Mouse (Mus musculus) heart, postnatal 0 days (tissue): ENCODE measurements around the gene 1110059E24Rik.

Experiments used
- CTCF ChIP-seq: IDR thresholded peaks from 2 replicates; pipeline ENCODE4 v1.5.1; 2016; ENCODE audit warnings: antibody characterized with exemption, control low read depth, low read depth
- EP300 ChIP-seq: IDR thresholded peaks from 2 replicates; pipeline ENCODE4 v1.6.1; 2016; ENCODE audit warnings: antibody characterized with exemption, low read depth

DNA sequence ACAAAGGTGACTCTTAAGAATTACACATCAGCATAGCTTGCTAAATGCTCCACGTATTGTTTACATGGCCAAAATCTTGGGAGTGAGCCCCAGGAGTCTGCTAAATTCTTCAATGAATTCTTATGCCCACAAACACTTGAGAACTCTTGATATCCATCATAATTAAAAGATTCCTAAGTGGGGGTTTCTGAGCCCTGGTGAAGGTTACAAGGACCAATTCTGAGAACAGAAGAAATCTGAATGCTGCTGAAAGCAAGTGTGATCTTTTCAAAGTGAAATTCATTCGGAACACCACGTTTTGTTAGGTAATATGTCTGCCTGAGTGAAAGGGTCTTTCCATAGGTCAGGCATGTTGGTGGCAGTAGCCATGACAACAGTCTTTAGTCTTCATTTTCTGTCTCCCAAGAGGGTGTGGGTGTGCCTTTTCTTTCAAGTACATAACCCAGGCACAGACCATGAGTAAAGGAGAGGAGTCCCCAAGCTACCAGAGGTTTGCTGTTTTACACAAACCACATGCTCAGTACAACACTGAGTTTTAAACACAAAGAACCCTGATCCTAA is 51.2 kb downstream of the 1110059E24Rik start:
- no peak for TF ChIP-seq CTCF
- TF ChIP-seq EP300: no peak
